Mouse (Mus musculus): ENCODE data around the gene Tmem63b. TPM values are rescaled to one million over a fixed set of nuclear protein-coding genes. Genes with fewer than 3 reads are reported as not detected.

Tmem63b gene
- total RNA-seq, 2 experiments from 2014 or later, result 154 to 155 TPM

- no peak for DNase-seq (ENCODE audit: low spot score in 2 of 2)
Measured at GRCm38 (mm10) chr17:45706796-45707195, 20.1 kb upstream of the Tmem63b start.

DNA sequence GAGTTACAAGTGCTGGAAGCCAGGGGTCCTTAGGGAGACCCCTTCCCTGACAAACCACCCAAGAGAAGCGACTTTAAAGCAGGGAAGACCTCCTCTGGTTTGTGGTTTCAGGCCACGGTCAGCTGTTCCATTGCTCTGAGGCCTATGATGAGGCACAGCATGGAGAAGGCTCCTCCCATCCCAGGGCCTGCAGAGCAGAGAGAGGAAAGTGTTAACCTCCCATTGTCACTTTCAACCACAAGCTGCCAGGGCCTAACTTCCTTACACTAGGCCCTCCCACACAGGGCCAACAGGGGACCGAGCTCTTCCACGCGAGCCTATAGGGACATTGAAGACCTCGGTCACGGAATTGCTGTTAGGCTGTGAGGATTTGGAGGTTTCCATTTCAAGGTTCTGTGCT, 16.5 kb upstream of the Tmem63b start:
- DNase-seq (ENCODE audit: low spot score in 2 of 2), result no peak

DNA sequence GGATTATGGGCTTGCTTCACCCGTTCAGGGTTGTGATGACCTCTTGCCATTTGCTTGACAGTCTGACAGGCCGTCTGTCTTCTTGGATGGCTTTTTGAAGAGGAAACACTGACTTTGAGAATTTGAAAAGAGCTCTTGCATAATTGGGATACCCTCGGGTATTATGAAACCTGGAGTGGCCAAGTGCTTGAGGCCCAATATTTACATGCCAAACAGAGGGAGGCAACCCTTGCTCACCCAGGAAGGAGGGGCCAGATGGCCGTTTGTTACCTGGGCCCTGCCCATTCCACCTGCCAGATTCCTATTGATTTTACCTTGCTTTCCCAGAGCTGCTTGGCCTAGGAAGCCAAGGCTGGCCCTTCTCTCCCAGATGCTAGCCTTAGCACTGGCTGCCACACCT, 15.5 kb upstream of the Tmem63b start:
- DNase-seq (ENCODE audit: low spot score in 2 of 2), result no peak

- no peak for DNase-seq (ENCODE audit: low spot score in 2 of 2)
Measured at GRCm38 (mm10) chr17:45701236-45701591, 14.5 kb upstream of the Tmem63b start.

DNA sequence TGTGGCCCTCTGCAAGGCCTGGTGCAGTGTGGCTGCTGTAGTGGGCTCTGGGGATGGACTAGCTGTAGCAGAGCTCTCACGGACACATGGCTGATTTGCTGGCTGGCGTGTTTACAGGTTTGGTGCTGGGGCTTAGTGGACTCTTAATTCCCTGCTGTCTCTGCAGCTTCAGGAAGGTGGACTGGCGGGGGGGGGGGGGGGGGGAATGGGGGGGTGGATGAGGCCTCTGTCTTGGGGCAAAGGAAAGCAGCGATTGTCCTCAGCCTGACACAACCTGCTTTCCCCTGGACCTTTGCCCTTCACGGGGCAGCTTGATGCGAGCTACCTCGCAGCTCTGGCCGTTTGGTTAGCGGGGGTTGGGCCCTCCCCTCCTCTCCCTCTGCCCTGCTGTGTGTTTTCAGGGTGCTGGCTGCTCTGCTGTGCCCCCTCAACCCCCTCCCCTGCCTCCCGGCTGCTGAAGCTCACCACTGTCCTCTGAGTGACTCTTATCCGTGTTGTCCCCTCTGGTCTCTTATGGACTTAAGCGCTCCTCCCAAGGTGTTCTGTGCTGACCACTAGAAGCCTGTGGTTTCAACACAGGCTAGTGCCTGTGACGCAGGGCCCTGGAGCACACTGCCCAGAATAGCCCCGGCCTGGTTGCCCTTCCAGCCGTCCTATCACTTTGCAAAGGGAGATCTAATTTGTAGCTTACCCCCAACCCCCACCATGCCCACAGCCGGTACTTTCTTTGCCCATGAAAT, 14.0 kb upstream of the Tmem63b start:
- DNase-seq (ENCODE audit: low spot score in 2 of 2), result no peak

DNA sequence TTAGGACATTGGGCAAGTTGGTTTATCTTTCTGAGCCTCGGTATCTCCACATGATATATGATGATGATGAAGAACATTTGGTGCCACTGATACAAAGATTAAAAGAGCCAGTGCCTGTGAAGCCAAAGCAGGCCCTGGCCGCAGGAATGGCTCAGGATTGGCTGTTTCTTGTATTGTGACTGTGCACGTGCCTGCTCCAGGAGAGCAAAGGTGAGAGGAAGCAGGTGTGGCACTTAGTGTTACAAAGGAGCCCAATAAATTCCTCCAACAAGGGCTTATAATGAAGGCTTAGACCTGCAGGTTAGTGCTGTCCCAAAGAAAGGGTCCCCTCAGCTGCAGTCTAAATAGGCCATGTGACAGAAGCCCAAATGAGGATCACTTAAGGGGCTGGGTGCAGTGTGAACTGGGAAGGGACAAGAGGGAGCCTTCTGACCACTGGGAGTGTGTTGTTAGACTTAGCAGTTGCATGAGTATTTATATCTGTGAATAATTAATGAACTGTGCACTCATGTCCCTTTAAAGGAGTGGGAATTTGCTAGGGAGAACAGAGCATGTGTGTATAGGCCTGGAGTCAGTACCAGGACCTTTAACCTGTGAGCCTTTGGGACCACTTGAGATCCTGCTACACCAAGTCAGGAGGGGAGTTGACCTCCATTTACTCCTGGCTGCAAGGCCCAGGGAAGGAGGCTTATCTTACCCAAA, 12.5 kb upstream of the Tmem63b start:
- DNase-seq (ENCODE audit: low spot score in 2 of 2), result no peak

- no peak for DNase-seq (ENCODE audit: low spot score in 2 of 2)
Measured at GRCm38 (mm10) chr17:45698368-45698767, 11.7 kb upstream of the Tmem63b start.

- DNase-seq (ENCODE audit: low spot score in 2 of 2), result no peak
Measured at GRCm38 (mm10) chr17:45696981-45697380, 10.3 kb upstream of the Tmem63b start.

DNA sequence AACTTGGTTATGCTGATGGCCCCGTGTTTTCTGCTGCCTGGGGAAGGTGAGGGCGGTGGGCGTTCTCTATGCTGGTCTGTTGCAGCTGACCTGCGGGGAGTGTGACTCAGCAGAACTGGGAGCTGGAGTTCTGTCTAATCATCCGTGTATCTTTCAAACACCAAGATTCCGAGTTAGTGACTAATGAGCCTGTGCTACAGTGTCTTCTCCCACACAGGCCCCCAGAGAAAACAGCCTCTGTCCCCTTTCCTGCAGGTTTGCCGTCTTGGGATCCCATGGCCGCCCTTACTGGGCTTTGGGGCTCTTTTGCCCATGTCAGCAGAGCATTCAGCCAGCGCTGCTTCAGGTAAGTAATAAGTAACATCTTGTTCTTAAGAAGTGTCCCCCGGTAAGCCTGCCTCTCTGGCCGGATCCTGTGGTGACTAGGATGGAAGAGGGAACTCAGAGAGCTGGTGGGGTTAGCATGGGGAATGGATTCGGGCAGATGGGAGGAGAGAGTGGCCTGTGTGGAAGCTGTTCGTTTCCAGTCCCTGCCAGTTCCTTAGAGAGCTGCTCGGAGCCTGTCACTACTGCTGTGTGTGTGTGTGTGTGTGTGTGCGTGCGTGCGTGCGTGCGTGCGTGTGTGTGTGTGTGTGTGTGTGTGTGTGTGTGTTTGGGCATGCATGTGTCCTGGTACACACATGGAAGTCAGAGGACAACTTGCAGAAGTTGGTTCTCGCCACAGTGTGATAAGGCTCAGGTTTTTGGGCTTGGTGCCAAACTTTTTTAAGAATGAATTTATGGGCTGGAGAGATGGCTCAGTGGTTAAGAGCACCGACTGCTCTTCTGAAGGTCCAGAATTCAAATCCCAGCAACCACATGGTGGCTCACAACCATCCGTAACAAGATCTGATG, 8.8 kb upstream of the Tmem63b start:
- no peak for DNase-seq (ENCODE audit: low spot score in 2 of 2)

DNA sequence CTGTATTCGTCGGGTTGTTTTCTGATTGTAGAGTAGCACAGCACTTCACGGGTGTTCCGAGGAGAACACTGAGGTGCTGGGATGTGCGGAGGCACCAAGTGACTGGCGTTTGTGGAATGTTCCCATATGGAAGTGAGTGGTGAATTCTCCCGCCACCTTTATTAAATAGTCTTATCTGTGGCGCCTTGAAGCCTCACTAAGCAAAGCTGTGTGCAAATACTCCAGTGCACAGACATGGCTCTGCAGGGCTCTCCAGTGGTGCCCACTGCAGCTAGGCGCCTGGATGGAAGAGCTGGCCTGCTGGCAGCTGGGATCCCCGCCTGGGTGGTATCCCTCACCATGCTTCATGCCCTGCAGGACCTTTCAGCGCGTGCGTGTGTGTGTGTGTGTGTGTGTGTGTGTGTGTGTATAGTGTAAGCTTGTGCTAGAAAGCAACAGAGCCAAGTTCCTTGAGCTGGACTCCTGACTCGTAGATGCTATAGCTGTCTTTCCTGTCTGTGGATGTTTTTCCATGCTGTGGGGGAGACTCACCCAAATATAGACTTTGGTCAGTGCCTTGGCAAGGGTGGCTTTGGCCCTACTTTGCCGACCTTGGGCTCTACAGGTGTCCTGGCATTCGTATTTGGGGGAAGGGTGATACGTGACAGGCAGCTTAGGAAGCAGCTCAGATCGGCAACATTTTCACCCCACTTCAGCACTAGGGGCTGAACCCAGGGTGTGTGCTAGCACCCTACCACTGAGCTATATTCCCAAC, 7.3 kb upstream of the Tmem63b start:
- DNase-seq (ENCODE audit: low spot score in 2 of 2), result no peak

DNA sequence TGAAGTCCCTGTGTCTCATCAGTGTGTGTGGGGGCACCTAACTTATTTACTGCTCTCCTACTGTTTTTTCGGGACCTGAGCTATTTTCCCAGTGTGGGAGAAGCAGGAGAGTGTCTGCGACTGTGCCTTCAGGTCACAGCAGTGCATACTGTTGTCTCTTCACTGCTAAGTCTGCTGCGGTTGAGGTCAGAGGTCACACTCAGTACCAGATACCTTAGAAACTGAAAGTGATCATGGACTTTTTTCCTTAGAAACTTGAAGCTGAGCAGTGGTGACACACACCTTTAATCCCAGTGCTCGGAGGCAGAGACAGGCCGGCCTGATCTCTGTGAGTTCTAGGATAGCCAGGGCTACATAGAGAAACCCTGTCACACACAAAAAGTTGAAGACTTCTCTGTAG, 5.5 kb upstream of the Tmem63b start:
- no peak for DNase-seq (ENCODE audit: low spot score in 2 of 2)

DNA sequence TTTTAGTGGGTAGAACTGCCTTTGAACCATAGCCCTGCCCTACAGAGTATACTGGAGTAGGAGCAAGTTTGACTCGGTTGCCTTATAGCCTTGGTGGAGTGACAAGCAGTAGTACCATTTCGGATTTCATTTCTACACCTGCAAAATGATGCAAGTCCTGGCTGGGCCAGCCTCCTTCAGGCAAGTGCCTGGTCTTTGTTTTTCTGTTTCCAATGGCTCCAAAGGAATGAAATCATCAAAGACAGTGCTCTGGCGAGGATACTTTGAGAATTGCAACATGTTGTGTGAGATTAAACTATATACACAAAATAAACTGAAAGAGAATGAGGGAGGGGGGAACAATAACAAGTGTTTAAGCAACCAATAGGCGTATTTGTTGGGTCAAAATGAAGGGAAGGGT, 3.3 kb upstream of the Tmem63b start:
- DNase-seq (ENCODE audit: low spot score in 2 of 2), result no peak

GRCm38 (mm10) chr17:45689120-45689519, 2.4 kb upstream of the Tmem63b start:
- DNase-seq (ENCODE audit: low spot score in 2 of 2), result no peak

DNA sequence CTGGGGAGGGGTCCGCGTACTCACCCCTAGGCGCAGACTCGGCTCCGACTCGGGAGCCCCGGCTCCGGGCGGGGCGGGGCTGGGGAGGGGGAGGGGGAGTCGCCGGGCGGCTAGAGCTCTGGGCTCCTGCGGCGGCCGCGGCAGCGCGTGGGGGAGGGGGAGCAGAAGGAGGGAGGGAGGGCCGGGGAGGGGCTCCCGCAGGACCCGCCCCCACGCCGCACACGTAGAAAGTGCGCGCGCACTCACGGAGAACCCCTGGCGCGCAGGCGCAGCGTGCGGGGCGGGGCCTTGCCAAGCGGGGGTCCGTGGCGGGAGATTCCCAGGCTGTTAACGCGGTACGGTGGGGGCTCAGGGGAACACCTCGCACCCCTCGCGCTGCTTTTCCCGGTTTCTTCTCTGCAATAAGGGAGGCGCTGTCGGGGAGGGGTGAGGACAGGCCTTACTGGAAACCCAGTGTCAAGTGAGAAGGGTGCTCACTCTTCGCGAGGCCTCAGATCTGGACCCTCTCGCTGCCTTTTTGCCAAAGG, 549 bp downstream of the Tmem63b start, which contains the start of gene Mrpl14:
Gene Mrpl14 (plus strand): TSS at position 230 of the 527 bp plus-strand sequence.
- DNase-seq (ENCODE audit: low spot score in 2 of 2), result peak; percentile 85 to 94

- peak in 1 of 2 experiments; percentile 42 for DNase-seq (ENCODE audit: low spot score in 2 of 2)
Measured at GRCm38 (mm10) chr17:45685171-45686092, 1.3 kb downstream of the Tmem63b start.

- DNase-seq (ENCODE audit: low spot score in 2 of 2), result no peak
Measured at GRCm38 (mm10) chr17:45684667-45685131, 2.0 kb downstream of the Tmem63b start.

- no peak for DNase-seq (ENCODE audit: low spot score in 2 of 2)
Measured at GRCm38 (mm10) chr17:45682843-45683242, 3.9 kb downstream of the Tmem63b start.

DNA sequence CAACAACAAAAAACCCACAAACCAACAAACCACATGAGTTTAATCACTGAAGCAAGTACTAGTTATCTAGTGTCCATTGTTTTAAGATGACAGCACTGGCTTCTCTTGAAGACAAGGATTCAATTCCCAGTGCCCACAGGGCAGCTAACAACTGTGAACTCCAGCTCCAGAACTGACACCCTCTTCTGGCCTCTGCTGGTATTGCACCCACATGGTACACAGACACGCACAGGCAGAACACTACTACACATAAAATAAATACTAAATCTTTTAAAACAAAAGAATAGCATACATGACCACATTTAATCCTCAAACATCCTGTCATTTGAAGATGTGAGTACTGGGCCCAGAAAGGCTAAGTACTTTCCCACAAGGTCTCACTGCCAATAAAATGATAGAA, 5.1 kb downstream of the Tmem63b start:
- no peak for DNase-seq (ENCODE audit: low spot score in 2 of 2)

- DNase-seq (ENCODE audit: low spot score in 2 of 2), result peak; percentile 79 to 80
Measured at GRCm38 (mm10) chr17:45680391-45680980, 6.2 kb downstream of the Tmem63b start.

Data from layer of hippocampus, adult 18-20 months (tissue).